Mouse (Mus musculus) hindbrain, embryonic 15.5 days (tissue): ENCODE data around the gene Hmces. TPM values are rescaled to one million over a fixed set of nuclear protein-coding genes. Genes with fewer than 3 reads are reported as not detected.
A peak's percentile ranks its signal among the peaks of the same experiment; 100 is the strongest.

ENCODE experiments used
- ATAC-seq: fragments of 200-750 bp; cut with Nextera tagmentation; 2 replicates; pipeline ENCODE4 v1.8.0; 2017; ENCODE audit warnings: low read depth, moderate number of reproducible peaks, moderate TSS enrichment; ENCODE audit not compliant: low FRiP score
- H3K27ac ChIP-seq: fragments of 300-500 bp; sonication (generic); replicated peaks from 2 replicates; pipeline ENCODE4 v1.5.1; 2015; ENCODE audit warnings: mild to moderate bottlenecking, inconsistent platforms
- H3K27me3 ChIP-seq: fragments of 300-500 bp; sonication (generic); 2 replicates; pipeline ENCODE4 v1.6.1; 2015; ENCODE audit warnings: control low read depth, inconsistent platforms
- H3K36me3 ChIP-seq: fragments of 300-500 bp; sonication (generic); 2 replicates; pipeline ENCODE4 v1.6.1; 2015; ENCODE audit warnings: control low read depth, inconsistent platforms
- H3K4me1 ChIP-seq: fragments of 300-500 bp; sonication (generic); replicated peaks from 2 replicates; pipeline ENCODE4 v1.6.1; 2015; ENCODE audit warnings: control low read depth, inconsistent platforms
- H3K4me2 ChIP-seq: fragments of 300-500 bp; sonication (generic); 2 replicates; pipeline ENCODE4 v1.6.1; 2015; ENCODE audit warnings: moderate library complexity, mild to moderate bottlenecking, inconsistent platforms
- H3K4me3 ChIP-seq: fragments of 300-500 bp; sonication (generic); 2 replicates; pipeline ENCODE4 v1.5.1; 2015; ENCODE audit warnings: mild to moderate bottlenecking, inconsistent platforms
- H3K9ac ChIP-seq: fragments of 300-500 bp; sonication (generic); 2 replicates; pipeline ENCODE4 v1.6.1; 2015; ENCODE audit warnings: inconsistent platforms
- H3K9me3 ChIP-seq: fragments of 300-500 bp; sonication (generic); 2 replicates; pipeline ENCODE4 v1.6.1; 2016; ENCODE audit warnings: control low read depth, inconsistent platforms
- WGBS: fragments of 180-500 bp; shearing (Covaris S2); methylation state at CpG from one replicate; pipeline ENCODE4 v1.1.7; 2015; 5-methylcytosine and 5-hydroxymethylcytosine counted together
- polyA plus RNA-seq: library from polyadenylated mRNA; unstranded; fragments of >200 nt; fragmentation: Nextera tagmentation; extraction: Ambion mirVana; gene quantifications from 2 replicates; pipeline ENCODE4 v1.2.1, GENCODE M21; 2015

The Hmces gene
- polyA plus RNA-seq, 1 experiment from 2014 or later: 44.0 TPM

DNA sequence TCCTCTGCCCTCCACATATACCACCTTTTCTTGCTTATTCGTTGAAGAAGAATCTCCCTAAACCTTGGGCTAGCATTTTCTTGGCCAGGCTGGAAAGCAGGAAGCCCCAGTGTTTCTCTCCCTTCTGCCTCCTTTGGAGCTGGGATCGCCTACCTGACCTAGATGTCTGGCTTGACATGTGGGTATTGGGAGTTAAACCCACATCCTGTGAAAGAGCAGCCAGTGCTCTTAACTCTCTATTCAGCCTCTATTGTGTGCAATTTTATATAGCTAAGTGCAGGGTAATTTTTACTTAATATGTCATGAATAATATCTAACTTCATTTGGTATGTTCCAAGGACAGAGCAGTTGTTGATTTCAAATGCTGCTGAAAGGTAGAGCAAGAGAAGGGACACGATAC, 34.1 kb upstream of the Hmces start:
- Histone ChIP-seq H3K27me3 (no peaks in the 10 kb centered on the region), H3K36me3 (no peaks in the 10 kb centered on the region), H3K4me2 (no peak overlapping the region), H3K9me3 (no peaks in the 10 kb centered on the region), H3K9ac (no peak overlapping the region), H3K27ac (no peak overlapping the region), H3K4me1 (no peaks in the 10 kb centered on the region), H3K4me3 (no peak overlapping the region)
- 71% methylated on average over 3 of the region's 3 CpGs for WGBS
- ATAC-seq: no peak

DNA sequence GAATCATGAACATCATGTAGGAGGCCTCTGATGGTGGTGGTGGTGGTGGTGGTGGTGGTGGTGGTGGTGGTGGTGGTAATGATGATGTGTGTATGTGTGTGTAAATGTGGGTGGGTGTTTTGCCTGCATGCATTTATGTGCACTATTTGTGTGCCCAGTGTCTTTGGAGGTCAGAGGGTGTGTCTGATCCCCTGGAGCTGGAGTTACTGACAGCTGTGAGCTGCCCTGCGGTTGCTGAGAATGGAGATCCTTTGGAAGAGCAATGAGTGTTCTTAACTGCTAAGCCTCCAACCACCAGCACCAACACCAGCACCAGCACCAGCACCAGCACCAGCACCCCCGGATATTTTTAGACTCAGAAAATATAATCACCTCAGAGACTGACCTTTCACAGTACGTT, 31.5 kb upstream of the Hmces start:
- Histone ChIP-seq H3K9ac (no peak overlapping the region), H3K9me3 (no peaks in the 10 kb centered on the region), H3K4me1 (0 out of 2 replicates have a peak, but pooled peaks cover under 1% of the 10 kb centered on the region), H3K36me3 (no peaks in the 10 kb centered on the region), H3K27ac (no peak overlapping the region), H3K27me3 (no peaks in the 10 kb centered on the region), H3K4me2 (no peak overlapping the region), H3K4me3 (no peak overlapping the region)
- 77% methylated on average over 3 of the region's 3 CpGs for whole genome bisulfite sequencing
- ATAC-seq: no peak

DNA sequence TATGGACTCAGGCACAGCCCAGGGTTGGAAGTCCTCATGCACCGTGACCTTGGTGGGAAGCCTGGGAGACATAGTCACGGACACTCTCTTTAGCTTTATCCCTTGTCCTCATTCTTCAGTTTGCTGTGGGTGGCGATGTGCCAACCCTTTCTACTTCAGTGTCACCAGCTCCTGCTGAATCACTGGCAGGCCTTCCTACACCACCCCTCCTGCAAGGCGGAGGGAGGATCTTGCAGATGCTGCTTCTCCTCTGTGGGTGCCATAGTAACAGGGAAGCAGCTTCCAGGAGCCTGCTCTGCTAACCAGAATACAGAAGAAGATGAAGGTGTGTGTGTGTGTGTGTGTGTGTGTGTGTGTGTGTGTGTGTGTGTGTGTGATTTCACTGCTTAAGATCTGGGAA, 30.9 kb upstream of the Hmces start:
- no peak overlapping the region for H3K4me3 ChIP-seq
- H3K4me2 ChIP-seq: no peak overlapping the region
- H3K4me1 ChIP-seq: 0 out of 2 replicates have a peak, but pooled peaks cover 3% of the 10 kb centered on the region
- H3K9me3 ChIP-seq: no peaks in the 10 kb centered on the region
- 39% methylated on average over 4 of the region's 4 CpGs for WGBS
- no peak overlapping the region for H3K9ac ChIP-seq
- no peaks in the 10 kb centered on the region for H3K27me3 ChIP-seq
- no peak overlapping the region for H3K27ac ChIP-seq
- no peak for ATAC-seq
- H3K36me3 ChIP-seq: no peaks in the 10 kb centered on the region

DNA sequence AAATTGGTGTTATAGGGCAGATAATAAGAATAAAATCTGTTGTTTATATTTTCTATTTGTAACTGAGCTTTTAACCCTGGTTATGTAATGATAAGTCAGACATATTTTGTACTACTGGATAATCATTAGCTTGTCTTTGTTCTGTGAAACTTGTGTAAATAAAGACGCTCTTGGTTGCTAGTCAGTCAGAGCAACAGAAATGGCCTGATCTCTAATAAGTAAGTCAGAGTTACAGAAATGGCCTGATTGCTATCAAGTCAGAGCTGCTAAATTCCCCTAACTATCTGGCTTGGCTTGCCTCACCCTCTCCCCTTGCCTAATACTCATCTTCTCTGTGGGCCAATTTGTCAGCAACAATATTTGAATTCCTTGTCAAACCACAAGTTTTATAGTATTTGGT, 27.0 kb upstream of the Hmces start:
- Histone ChIP-seq H3K4me2 (no peak overlapping the region), H3K9me3 (no peaks in the 10 kb centered on the region), H3K36me3 (peaks cover 22% of the 10 kb centered on the region), H3K4me3 (no peak overlapping the region), H3K27ac (no peak overlapping the region), H3K9ac (no peak overlapping the region), H3K27me3 (no peaks in the 10 kb centered on the region), H3K4me1 (peaks cover 12% of the 10 kb centered on the region)
- 93% methylated on average over 1 of the region's 1 CpGs for WGBS
- ATAC-seq: no peak

DNA sequence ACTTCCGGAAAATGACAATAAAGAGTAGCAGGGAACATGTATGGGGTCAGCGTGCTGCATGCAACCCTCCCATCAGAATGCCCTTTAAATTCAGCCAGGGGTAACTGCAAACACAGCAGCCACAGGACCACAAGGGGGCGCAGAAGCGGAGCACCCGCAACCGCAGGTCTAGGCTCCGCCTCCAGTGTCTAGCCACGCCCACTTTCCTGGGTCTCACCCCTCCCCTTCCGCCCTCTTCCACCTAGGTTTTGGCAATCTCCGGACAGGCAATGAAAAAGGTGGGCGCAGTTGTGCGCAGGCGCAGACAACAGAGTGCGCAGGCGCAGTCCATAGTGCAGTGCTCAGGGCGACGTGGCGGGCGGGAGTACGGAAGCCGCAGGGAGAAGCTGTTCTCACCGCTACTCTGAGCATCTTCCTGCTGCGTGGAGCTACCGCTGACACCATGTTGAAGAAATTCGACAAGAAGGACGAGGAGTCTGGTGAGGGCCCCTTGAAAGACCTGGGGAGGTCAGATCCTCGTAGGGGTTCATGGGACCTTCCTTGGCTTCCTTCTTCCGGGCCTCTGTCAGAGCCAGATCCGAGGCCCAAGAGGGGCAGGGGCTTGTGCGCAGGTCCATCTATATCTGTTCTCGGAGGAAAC, 26.0 kb upstream of the Hmces start, which contains the start of gene Copg1:
Copg1 (plus strand) TSS at position 221 of the 640 bp plus-strand sequence.
- H3K9ac ChIP-seq: peak within 1 kb of the TSS; percentile 89
- peak within 1 kb of the TSS; percentile 75 for H3K4me2 ChIP-seq
- H3K27ac ChIP-seq: peak within 1 kb of the TSS; percentile 87
- no peaks in the 10 kb centered on the region for H3K27me3 ChIP-seq
- ATAC-seq: peak; percentile 96
- H3K9me3 ChIP-seq: no peaks in the 10 kb centered on the region
- H3K4me1 ChIP-seq: peaks cover 12% of the 10 kb centered on the region
- WGBS: under 1% methylated on average over 31 of the region's 31 CpGs
- peak within 1 kb of the TSS; percentile 68 for H3K4me3 ChIP-seq
- peaks cover 32% of the 10 kb centered on the region for H3K36me3 ChIP-seq

DNA sequence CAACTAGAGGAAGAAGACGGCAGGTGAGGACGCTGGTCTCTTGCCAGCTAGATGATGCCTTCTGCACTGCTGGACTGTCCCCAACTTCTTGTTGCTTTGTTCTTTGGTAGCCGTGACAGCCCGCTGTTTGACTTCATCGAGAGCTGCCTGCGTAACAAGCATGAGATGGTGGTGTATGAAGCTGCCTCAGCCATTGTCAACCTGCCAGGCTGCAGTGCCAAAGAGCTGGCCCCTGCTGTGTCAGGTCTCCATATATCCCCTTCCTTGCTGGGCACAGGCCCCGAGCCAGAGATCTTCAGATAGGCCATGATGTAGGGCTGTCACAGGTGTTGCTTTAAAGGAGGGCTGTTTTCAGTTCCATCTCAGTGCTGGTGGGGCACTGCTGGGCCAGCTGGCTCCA, 19.8 kb upstream of the Hmces start:
- H3K27me3 ChIP-seq: no peaks in the 10 kb centered on the region
- no peak overlapping the region for H3K4me2 ChIP-seq
- H3K9ac ChIP-seq: no peak overlapping the region
- H3K4me1 ChIP-seq: peaks cover 2% of the 10 kb centered on the region
- H3K36me3 ChIP-seq: peaks cover 87% of the 10 kb centered on the region
- H3K27ac ChIP-seq: no peak overlapping the region
- 74% methylated on average over 7 of the region's 7 CpGs for WGBS
- H3K9me3 ChIP-seq: no peaks in the 10 kb centered on the region
- H3K4me3 ChIP-seq: no peak overlapping the region
- ATAC-seq: no peak

DNA sequence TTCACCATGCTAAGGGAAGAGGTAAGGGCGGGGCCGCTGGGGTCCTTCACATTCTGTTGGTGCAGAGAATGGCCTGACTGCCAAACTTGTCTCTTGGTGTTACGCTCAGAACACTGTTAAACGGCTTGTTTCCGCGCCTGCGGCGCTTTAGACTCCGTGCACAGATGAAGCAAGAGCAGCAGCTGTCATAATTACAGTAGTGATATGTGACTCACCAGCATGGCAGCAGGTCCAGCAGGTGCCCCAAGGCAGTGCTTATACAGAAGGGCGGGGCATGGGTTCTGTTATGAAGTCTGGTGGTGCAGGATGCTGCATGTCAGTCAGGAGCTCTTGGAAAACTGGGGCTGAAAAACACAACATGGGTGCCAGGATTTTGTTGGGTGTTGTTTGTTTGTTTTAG, 15.7 kb upstream of the Hmces start:
- no peak for ATAC-seq
- no peak overlapping the region for H3K4me3 ChIP-seq
- no peaks in the 10 kb centered on the region for H3K9me3 ChIP-seq
- no peak overlapping the region for H3K27ac ChIP-seq
- H3K9ac ChIP-seq: no peak overlapping the region
- H3K27me3 ChIP-seq: no peaks in the 10 kb centered on the region
- 97% methylated on average over 10 of the region's 10 CpGs for WGBS
- H3K36me3 ChIP-seq: peaks cover 87% of the 10 kb centered on the region
- H3K4me1 ChIP-seq: no peaks in the 10 kb centered on the region
- H3K4me2 ChIP-seq: no peak overlapping the region

DNA sequence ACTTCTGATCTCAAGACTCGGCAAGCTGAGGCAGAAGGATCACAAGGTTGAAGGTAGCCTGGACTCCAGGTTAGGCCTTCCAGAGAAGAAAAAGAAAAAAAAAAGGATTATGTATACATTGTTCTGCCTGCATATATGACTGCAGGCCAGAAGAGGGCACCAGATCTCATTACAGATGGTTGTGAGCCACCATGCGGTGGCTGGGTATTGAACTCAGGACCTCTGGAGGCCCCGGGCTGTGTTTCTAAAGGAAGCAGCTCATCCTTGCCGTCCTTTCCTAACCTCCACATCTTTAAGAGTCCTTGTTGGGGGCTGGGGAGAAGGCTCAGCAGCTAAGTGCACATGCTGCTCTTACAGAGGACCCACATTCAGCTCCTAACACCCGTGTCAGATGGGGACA, 7.1 kb upstream of the Hmces start:
- no peak for ATAC-seq
- 66% methylated on average over 5 of the region's 5 CpGs for WGBS
- no peaks in the 10 kb centered on the region for H3K4me1 ChIP-seq

DNA sequence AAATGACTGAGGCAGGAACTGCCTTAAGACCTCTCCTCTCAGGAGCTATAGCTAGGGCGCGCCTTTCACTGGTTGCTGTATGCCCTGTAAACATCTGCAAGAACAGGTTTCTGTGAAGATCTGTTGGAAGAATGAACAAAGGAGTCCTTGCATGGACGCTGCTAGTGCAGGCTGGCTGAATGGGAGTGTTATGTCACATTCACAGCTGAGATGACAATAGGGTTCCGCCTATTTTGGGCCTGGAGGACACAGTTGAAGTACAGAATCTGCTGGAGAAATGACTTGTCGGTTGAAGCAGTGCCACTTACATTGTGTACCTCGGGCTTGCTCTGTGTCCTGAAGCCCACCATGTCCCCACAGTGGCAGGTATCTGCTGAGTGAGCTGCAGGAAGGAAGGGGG, 4.6 kb upstream of the Hmces start:
- Histone ChIP-seq H3K27me3 (no peaks in the 10 kb centered on the region), H3K36me3 (peaks cover 84% of the 10 kb centered on the region), H3K9ac (no peak overlapping the region), H3K4me1 (no peaks in the 10 kb centered on the region), H3K27ac (no peak overlapping the region), H3K9me3 (no peaks in the 10 kb centered on the region), H3K4me3 (no peak overlapping the region), H3K4me2 (no peak overlapping the region)
- no peak for ATAC-seq
- 87% methylated on average over 6 of the region's 6 CpGs for WGBS

More for the DNA sequence above, 7.1 kb upstream of the Hmces start:
- Histone ChIP-seq H3K9ac (no peak overlapping the region), H3K4me3 (no peak overlapping the region), H3K4me2 (no peak overlapping the region), H3K36me3 (peaks cover 93% of the 10 kb centered on the region), H3K27me3 (no peaks in the 10 kb centered on the region), H3K9me3 (no peaks in the 10 kb centered on the region), H3K27ac (no peak overlapping the region)

DNA sequence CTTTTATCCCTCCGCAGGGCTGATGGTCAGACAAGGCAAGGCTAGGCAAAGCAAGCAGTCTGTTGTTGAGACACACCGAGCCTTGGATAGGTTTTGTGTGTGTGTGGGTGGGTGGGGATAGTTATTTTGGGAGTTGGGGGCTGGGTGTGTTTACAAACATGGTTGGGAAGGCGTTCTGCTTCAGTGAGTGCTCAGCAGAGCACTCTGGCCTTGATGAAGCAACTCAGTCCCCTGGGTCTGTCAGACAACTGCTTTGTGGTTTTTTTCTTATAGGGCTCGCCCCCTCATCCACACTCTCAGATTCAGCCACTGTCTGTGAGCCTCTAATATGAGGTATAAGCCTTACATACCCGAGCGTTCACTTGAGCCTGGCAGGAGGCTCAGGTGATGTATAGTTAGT, 2.2 kb upstream of the Hmces start:
- Histone ChIP-seq H3K4me1 (peaks cover 20% of the 10 kb centered on the region), H3K4me3 (no peak overlapping the region), H3K9me3 (no peaks in the 10 kb centered on the region), H3K9ac (no peak overlapping the region), H3K4me2 (no peak overlapping the region), H3K27ac (no peak overlapping the region), H3K36me3 (peaks cover 62% of the 10 kb centered on the region), H3K27me3 (no peaks in the 10 kb centered on the region)
- WGBS: 90% methylated on average over 6 of the region's 6 CpGs
- ATAC-seq: no peak

DNA sequence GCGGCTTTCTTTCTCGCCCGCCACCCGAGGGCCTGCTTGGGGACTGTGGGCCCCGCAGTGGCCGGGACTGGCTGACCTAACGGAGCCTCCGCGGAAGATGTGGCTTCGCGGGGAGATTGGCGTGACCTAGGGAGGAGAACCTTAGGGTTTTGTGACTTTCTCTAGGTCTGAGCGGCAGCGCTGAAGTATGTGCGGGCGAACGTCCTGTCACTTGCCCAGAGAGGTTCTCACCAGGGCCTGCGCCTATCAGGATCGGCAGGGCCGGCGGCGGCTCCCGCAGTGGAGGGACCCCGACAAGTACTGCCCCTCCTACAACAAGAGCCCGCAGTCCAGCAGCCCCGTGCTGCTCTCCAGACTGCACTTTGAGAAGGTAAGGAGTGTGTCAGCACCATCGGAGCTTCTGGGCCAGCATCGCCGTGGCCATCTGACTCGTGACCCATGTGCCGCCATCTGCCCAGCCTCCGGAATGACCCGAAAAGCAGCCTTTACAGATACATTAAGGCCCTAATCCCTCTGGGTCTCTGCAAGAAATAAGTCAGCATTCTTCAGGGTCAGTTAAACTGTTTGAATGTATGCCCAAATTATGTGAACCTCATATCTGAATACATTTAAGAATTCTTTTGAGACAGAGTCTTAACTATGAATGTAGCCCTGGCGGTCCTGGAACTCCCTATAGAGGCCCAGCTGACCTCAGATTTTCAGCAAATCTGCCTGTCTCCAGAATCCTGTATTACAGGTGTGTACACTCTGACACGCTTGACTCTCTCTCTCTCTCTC, 779 bp downstream of the Hmces start:
- peak overlapping the region; percentile 89 for H3K9ac ChIP-seq
- H3K27ac ChIP-seq: peak overlapping the region; percentile 84
- H3K27me3 ChIP-seq: no peaks in the 10 kb centered on the region
- peaks cover 58% of the 10 kb centered on the region for H3K36me3 ChIP-seq
- no peaks in the 10 kb centered on the region for H3K9me3 ChIP-seq
- 4% methylated on average over 35 of the region's 35 CpGs for WGBS
- peak; percentile 69 for ATAC-seq
- peaks cover 21% of the 10 kb centered on the region for H3K4me1 ChIP-seq
- peak overlapping the region; percentile 93 for H3K4me2 ChIP-seq
- H3K4me3 ChIP-seq: peak overlapping the region; percentile 92

DNA sequence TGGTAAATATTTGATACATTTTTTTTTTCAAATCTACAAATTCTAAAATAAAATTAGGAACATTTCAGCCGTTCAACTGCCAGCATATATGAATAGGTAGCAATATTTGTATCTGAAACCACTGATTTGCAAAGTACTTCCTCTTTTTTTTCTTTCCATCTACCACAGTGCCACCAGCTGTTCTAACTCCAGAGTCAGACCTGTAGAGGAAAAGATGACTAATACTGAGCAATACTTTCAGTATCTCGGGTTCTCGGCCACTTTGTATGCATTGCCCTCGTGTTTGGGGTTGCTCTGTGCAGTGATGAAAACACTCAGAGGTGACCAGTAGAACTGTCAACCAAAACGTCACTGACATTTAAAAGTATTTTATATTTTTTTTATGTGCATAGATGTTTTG, 2.2 kb downstream of the Hmces start:
- no peak overlapping the region for H3K27ac ChIP-seq
- 88% methylated on average over 5 of the region's 5 CpGs for WGBS
- no peak for ATAC-seq
- no peaks in the 10 kb centered on the region for H3K9me3 ChIP-seq
- peaks cover 21% of the 10 kb centered on the region for H3K4me1 ChIP-seq
- H3K27me3 ChIP-seq: no peaks in the 10 kb centered on the region
- H3K4me3 ChIP-seq: no peak overlapping the region
- H3K36me3 ChIP-seq: peaks cover 55% of the 10 kb centered on the region
- no peak overlapping the region for H3K9ac ChIP-seq
- H3K4me2 ChIP-seq: no peak overlapping the region
